Mouse (Mus musculus) fibroblast of lung, adult 2 months (primary cell): ENCODE measurements around the gene Adcy6.

ENCODE experiments used
- DNase-seq: peaks from one replicate; pipeline ENCODE4 v3.0.0-alpha.2; 2011; ENCODE audit warnings: low read depth

Gene Adcy6

DNA sequence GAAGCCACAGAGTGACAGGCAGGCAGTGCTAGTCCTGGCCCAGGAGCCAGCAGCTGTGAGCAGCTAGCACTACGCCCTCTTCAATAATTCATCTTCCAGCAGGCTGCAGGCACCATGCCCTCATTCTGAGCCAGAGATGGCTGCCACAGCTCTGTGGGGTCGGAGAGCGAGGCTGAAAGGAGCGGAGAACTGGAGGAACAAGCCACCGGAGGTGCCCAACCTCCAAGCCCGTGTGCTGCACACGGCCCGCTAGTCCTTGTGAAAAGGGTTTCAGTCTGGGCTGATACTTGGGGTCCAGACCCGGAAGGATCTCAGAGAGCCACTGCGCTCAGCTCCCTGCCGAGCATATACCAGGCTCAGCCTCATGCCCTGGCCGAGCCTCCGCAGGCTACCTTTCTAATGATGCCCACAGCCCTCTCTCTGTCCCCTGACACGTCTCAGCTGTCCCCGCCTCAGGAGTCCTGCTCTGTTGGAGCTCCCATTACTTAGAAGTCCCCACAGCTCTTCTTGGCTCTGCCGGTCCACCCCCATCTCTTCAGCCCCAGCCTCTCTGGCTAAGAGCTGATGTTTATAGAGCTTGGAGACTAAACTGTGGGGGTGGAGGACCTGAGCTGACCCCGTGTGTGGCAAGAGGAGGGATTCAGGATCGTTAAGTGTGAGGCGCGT lies 18.8 kb upstream of the Adcy6 start:
- no peak for DNase-seq

DNA sequence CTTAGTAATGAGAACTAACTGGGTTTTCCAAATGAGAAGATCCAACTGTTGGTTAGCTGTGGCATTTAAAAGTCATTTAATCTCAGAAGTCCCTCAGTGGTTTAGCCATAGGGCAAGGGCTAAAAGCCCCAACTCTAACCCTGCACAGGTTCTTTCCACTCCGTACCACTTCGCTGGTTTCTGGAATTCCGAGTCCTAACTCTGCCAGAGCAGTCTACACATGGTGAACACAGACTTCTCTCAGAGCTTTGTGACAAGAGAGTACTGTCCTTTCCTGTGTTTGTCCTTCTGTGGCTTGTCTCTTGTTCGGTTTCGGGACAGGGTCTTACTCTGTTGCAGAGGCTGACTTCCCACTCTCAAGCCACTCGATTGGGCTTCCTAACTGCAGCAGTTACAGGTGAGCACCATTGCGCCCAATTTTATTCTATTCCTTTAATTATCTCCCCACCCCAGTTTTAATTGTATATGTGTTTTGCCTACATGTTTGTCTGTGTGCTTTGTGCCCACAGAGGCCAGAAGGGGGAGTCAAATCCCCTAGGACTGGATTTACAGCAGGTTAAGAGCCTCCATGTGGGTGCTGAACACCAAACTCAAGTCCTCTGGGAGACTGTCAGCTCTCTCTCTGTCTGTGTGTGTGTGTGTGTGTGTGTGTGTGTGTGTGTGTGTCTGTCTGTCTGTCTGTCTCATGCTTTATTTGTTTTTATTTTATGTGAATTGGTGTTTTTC lies 16.8 kb upstream of the Adcy6 start:
- DNase-seq, result no peak

DNA sequence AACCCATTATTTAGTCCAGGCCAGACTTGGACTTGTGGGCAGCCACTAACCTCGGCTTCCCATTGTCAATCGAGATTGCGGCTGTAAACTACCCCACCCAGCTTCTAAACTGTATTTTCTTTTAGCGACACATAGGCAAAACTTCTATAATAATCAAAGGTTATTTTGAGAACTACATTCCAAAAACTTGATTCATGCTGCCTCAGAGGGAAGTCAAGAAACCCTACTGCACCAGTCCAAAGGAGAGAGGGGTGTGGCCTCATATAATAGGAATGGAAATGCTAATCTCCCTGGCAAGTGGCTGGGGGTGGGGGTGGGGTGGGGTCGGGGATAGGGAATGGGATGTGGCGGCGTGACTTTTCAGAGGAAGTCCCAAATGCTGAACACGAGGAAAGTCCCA lies 16.2 kb upstream of the Adcy6 start:
- DNase-seq, result no peak

DNA sequence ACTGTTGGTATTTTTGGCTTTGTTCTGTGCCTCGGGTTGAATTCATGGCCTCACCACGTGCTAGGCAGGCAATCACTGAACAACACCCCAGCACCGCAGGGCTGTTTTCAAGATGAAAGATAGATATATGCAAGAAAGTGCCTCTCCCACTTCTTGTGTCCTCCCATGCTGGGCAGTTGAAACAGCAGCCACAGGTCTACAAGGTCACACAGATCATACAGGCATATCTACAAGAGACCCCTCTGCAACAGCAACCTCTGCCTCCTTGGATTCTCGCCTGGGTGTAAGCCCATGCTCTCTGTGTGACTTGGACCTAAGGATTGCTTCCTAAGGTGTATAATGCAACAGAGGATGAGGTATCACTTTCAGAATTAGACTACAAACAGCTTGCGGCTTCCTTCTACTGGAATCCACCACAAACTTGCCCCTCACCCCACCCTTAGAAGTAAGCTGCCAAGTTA lies 13.5 kb upstream of the Adcy6 start:
- DNase-seq, result no peak

DNA sequence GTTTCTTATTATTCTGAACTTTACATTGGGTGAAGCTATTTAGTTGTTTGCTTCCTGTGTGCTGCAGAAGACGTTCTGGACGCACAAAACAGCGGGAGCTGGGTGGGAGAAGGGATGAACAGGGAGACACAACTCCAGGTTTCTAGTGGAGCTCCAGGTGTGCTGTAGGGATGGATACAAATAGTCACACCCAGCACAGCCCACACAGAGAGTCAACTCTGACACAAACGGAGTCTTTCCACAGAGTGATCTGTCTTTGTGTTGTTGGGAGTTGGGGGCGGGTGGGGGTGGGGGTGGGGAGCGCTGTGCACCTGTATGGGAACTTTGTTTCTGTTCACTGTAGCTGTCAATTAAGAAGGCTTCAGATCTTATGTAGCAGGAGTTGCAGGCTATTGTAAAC lies 12.8 kb upstream of the Adcy6 start:
- DNase-seq, result no peak

DNA sequence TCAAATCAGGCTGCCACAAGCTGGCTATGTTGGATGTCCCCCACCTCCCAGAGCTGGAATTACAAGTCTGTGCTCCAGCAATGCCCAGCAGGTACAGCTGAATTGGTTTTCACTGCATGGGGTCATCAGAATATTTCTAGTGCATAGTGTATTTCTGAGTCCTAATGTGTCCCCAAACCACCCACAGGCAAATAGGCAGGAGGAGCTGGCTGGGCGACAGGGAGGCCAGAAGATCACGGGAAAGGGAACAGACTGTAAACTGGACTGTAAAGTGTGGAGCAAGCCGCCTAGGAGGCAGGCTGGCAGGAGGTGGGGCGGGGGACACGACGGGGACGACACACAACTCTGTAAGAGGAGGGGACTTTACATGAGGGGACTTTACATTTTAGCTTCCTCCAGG lies 12.3 kb upstream of the Adcy6 start:
- no peak for DNase-seq

DNA sequence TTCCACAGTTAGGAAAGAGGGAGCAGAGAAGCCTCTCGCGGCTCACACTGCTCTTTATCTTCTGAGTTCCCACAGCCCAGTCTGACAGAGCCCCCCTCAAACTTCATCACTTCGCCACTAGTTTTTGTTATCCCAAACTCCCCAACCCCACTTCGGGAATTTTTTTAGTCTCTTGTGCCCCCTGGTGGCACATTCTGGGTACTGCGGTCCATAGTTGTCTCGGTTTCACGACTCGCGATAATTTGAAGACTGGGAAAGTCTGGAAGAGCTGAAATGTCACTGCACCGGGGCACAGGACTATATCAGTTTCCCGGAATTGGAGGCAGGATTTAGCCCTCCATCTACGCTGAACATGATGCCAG lies 7.3 kb upstream of the Adcy6 start:
- DNase-seq, result no peak

DNA sequence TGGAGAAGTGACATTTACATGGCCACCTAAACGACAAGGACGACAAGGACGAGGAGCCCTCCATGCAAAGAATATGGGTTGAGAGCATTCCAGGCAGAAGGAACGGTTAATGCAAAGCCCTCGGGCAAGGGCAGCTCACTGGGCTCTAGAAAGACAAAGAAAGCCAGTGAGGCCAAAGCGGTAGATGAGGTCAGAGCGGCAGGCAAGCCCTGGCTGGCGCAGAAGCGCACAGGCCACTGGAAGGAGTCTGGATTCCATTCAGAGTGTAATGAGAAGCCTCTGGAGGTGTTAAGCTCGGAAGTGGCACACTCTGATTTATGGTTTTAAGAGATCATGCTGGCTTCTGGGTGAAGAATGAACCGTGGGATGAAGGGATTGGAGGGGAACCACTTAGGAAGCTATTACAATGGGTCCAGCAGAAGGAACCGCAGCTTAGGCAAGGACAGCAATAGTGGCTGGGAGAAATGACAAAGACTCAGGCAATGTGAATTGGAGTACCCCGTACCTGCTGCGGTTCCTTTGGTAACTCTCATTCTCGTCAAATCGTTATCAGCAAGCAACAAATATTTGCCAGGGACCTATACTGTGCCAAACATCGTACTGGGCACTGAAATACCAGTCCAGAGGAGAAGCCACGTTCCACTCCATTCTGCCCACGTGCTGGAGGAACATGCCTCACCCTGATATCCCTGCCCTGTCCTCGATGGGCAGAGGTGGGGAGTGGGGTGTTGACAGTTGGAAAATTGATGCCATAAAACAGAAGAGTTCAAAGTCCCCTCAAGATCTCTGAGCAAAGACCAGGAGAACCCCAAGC lies 6.7 kb upstream of the Adcy6 start:
- no peak for DNase-seq

DNA sequence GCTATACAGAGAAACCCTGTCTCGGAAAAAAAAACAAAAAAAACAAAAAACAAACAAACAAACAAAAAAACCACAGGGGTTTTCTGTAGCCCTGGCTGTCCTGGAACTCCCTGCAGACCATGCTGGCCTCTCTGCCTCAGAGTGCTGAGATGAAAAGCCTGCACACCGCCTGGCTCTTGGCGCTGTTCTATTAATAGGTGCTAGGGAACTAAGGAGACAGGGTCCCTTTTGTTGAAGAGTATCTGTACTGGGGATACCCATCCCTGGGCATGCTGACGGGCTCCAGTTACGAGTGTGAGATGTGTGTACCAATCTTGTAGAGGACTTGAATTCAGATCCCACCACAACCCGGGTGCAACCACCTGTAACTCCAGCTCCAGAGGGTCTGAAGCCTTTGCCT lies 5.9 kb upstream of the Adcy6 start:
- no peak for DNase-seq

DNA sequence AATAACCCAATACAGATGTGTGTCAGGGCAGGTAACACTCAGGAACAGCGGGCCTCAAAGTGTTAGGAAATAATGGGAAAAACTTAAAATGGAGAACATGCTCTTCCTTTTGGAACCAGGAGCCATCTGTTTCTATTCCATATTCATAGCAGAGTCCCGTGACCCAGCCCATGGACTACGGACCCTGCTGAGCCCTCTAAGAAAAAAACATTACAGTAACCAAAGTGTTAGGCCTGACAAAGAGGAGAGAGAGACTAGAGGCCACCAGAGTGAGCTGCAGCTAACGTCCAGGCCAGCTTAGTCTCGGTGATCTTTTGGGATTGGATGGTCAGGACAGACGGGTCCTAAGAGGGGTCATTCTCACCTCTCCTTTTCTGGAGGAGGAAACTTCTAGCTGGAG lies 5.1 kb upstream of the Adcy6 start:
- no peak for DNase-seq

DNA sequence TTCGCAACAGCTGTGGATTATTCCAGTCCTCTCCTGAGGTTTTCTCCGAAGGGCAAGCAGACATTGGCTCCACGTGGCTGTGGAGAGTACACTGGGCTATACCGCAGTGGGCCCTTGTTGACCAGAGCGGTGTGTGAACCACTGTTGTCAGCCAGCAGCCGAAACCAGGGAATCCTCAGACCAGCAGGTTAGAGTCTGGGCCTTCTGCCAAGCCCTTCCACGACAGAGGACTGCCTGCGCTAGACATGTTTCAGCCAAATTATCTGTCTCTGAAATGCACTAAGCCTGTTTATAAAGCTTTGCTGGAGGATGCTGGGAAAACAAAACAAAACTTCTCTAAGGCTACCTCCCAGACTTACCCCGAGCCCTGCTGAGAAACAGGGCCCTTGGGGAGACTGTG lies 4.7 kb upstream of the Adcy6 start:
- DNase-seq, result no peak

DNA sequence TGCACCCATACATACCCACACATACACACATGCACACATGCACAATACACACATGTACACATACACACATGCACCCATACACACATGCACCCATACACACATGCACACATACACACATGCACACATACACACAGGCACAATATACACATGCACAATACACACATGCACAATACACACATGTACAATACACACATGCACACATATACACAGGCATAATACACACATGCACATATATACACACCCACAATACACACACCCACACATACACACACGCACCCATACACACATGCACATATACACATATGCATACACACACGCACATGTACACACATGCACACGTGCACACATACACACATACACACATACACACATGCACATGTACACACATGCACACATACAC lies 2.4 kb upstream of the Adcy6 start:
- no peak for DNase-seq

DNA sequence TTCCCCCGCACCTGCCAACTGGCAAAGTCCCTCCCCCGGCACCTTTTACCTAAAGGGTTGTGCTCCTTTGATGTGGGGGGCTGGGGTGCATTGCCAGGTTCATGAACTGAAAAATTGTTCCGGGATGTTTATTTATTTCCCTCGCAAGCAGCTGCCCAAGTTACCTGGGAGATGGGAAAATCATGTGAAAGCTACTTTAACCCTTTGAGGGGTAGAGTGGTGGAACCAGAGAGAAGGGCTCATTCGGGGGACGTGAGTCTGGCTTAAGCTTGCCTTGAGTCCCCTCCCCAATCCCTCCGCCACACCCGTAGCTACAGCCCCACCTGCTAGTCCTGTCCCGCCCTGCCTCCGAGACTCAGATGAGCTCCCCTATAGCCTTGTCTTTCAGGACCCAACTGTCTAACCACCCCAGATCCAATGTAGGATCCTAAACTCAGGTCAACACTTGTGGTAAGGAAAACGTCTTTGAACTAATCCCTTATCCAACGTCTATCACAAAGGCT lies 306 bp upstream of the Adcy6 start:
- no peak for DNase-seq

DNA sequence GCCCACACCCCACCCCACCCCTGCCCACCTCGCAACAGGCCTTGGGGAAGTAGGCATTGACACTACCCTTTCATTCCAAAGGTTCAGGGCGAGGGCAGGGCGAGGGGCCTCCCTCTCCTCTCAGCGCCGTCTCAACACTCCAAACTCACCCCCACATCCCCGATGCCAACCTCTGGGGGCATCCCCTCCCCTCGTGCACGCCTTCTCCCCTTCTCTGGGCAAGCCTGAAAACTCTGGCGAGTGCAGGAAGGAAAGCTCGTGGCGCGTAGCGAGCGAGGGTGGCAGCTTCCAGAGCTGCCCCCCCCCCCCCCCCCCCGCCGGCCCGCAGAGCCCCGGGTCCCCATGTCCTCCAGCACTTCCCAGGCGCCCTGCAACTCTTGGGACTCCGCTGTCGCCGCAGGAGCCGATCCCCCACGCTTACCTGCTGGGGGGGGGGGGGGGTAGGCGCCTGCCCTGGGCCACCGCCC lies 1.1 kb downstream of the Adcy6 start:
- DNase-seq, result no peak

DNA sequence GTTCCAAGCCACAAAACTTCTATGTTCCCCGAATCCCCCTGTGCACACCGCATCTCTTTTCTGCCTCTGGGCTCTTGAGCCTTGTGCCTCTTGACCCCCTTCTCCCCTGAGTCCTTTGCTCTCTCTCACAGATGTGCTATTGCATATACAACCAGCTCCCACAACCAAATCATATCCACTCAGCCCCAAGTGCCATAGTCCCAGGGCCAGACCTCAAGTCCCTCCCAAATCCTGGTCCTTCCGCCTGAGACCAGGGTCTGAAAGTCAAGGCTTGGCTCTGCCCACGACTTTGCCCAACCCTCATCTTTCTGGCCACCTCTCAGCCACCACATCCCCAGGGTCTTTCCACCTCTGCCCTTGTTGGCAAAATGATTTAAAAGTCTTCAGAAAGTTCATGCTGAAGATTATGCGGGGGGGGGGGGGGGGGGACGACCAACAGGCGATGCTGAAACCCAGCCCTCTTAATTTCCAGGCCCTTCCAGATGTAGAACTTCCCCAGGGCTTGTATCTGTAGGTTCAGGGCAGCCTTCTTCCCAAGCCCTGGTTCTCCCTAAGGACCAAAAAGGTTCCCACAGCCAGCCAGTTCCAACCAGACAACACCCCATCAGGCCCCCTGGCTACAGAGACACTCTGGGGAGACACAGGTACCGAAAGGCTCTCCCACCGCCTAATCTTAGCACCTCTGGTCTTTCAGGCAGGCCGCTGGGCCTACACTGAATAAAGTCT lies 1.7 kb downstream of the Adcy6 start:
- no peak for DNase-seq

DNA sequence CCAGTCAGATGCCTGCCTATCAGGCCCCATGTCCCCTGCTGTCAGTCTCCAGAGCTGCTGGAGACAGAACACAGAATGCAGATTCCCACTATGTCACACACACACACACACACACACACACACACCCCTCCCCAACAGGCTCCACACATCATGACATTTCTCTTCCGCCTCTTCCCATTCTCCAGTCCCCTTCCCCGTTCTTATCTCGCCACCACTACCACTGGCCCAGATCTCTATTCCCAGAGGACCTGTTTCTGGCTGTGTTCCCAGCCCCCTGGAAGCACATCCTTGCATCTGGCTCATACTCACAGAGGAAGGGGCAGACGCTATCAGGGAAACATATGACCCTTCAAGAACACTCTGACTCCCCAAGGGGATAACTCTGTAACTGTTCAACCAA lies 2.3 kb downstream of the Adcy6 start:
- no peak for DNase-seq

DNA sequence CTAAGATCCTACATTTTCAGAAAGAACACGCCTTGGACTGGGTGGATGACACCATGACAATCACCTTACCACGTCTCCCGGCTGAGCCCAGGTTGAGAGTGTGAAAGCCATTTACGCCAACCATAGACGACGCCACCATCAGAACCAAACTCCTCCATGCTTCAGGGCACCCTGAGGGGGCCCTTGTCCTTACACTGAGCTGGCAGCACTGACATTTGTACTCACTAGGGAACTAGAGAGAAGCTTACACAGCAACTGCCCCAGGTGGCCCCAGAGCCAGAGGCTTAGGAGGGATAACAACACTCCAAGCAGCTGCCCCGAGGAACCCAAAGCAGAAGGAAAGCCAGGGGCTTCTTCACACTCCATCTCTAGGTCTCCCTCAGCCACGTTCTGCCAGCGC lies 3.1 kb downstream of the Adcy6 start:
- DNase-seq, result no peak

DNA sequence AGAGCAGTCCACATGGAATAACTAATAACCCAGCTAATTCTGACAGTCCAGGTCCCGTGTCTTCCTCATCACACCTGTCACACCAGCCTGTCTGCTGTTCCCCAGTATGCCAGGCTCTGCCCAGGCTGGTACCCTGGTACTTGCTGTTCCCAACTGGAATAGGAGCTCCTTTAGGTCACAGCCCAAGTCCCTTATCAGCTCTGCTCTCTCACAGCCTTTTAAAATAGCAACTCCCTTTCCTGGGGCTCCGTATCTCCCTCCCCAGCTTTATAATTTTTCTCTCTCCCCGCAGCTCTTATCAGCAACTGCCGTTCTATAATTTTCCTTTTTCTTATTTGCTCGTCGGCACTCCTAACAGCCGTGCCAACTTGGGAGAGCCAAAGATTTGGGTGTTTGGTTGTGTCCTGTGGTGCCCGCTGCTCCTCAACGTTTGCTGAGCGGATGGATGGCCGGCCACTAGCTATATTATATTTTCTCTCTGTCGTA lies 3.8 kb downstream of the Adcy6 start:
- no peak for DNase-seq

DNA sequence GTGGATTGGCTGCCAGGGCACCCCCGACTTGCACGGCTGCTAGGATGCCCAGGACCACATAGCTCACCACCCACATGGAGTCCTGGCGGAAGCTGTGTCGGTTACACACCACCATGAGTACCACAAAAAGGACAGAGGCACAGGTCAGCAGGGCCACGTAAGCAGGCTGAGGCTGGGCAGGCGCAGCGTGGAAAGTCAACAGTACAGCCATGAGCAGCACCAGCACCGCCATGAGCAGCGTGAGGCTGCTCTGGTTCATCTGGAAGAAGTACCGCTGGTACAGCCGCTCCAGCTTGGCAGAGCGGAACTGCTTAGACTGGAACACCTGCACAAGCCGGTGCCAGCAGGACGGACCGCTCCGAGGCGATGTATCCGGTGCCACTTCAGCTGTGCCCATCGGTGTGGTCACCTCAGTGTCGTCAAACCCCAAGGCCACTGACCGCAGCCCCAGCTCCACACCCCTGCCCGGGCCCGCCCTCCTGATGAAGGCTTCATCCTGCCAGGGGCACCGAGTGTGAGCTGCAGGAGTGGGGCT lies 5.8 kb downstream of the Adcy6 start:
- DNase-seq, result no peak

DNA sequence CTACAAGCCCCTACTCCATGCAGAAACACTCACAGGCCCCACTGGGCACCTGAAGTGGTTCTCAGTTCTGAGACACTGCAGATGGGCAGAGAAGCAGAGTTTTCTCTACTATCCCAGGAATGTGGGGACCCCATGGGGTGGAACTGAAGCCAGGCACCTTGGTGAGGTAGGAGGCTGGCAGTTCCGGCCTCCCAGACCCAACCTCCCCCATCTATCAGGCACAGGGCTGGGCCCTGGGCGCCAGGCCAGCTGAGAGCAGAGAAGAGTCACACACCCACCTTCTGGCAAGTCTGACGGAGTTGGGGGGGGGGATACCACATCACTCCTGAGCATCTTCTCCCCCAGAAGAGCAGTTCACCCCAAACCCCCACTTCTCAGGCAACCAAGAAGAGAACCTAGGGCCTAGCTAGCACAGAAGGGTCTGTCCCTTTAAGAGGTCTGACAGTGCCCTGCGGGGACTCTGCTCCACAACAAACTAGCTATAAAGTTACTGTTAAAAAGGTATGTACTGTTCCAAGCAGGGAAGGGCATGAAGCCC lies 6.9 kb downstream of the Adcy6 start:
- no peak for DNase-seq

DNA sequence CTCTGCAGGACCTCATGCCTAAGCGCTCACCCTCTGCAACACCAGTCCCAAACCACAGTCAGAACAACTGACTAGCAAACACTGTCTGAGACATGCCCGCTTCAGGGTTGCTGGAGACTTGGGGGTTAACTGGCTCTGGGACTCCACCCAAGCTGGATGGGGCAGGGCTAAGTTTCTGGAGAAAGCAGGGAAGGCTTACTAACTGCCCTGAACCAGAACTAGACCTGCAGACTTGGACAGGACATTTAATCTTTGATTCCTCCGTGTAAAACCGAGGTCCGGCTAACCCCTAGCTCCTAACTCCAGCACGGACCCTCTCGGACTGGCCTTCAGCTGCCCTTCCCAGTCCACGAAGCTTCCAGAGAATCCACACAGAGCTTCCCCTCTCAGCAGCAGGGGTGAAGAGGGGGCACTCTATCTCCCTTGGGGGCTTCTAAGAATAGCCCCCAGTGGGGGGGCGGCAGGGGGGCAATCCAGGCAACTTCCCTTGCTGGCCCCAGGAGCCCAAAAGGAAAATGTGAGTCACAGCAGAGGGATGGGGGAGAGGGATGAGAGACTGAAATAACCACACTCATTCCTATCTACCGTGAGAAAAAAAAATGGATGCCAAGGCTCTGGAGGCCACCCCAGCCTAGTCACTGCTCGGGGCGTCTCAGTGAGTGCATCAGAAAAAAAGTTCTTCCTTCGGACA lies 7.5 kb downstream of the Adcy6 start:
- DNase-seq, result peak; percentile 75
